Mouse (Mus musculus): ENCODE results near the gene Tusc2.

DNA sequence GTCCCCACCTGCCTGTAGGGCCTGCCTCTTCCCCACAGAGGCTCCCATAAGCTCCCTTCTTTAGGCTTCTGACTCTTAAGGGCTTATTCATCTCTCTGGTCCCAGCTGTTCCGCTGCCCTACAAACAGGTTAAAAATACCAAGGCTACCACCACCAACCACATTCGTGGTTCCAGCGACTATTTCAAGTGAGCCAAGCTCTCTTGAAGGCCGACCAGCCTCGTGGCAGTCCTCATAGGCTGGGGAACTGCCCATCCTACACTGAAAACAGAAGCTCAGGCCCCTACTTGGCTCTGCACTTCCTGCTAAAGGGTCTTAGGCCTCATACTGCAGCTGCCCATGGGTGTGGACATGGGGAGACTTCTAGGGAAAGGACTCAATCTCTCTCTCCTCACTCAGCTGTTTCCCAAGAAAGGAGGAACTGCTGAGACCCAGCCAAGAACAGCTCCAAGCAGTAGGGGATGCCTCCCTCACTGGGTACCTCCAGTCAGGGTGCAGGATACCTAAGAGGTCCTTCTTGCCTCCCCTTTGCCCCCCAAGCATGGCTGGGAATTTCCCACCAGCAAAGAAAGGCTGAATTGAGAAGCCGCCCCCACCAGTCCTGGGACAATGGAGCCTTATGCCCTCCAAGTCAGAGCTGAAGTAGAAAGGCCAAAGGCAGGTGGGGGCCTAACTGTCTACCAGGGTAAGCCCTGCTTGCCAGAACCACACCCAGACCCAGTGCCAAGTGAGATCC is 48.6 kb downstream of the Tusc2 start:
- TF ChIP-seq CHD2 (IDR thresholded peaks at IDR 0.05; ENCODE audit: low read depth, low read length) (no peak), ZNF384 (IDR thresholded peaks at IDR 0.05; ENCODE audit: low read depth, low read length) (no peak), ZC3H11A (IDR thresholded peaks at IDR 0.05; ENCODE audit: borderline replicate concordance, low read depth, low read length) (no peak), HCFC1 (IDR thresholded peaks at IDR 0.05; ENCODE audit: borderline replicate concordance, insufficient read depth, low read length) (no peak), MAFK (IDR thresholded peaks at IDR 0.05; ENCODE audit: insufficient read depth, low read depth, low read length) (no peak)
